1 mouse cellular context compared by ENCODE assay signal in genomic region chr14:20347441-20347990, GRCm38 (mm10).
TF ChIP-seq lines count a peak whose summit lies in the region.

No protein-coding gene starts in this region.

TF ChIP-seq in MEL, 35 proteins besides CTCF, POLR2A, EP300 and RAD21:
- TF ChIP-seq ETS1 (IDR thresholded peaks at IDR 0.05; ENCODE audit: low read depth, low read length) (no peak), NRF1 (IDR thresholded peaks at IDR 0.05; ENCODE audit: insufficient read depth, low read depth, low read length, poor library complexity, severe bottlenecking) (no peak), SIN3A (IDR thresholded peaks at IDR 0.05; ENCODE audit: low read length) (no peak), HCFC1 (IDR thresholded peaks at IDR 0.05; ENCODE audit: low read depth, low read length) (no peak), USF1 (IDR thresholded peaks at IDR 0.05; ENCODE audit: low read depth, low read length) (no peak), MYC (IDR thresholded peaks at IDR 0.05; ENCODE audit: low read depth, low read length) (no peak), GATA1 (IDR thresholded peaks at IDR 0.05; ENCODE audit: low read depth, low read length) (no peak), USF2 (IDR thresholded peaks at IDR 0.05; ENCODE audit: borderline replicate concordance in 1 of 2, insufficient read depth in 1 of 2, low read depth in 1 of 2, low read length in 2 of 2) (no peak), POLR2AphosphoS5 (IDR thresholded peaks at IDR 0.05; ENCODE audit: borderline replicate concordance, low read depth, low read length) (no peak), MYB (IDR thresholded peaks at IDR 0.05; ENCODE audit: low read depth, low read length) (no peak)
